Mouse (Mus musculus) thymus, postnatal 36 days (tissue): ENCODE measurements at regions not wholly inside any gene's neighbourhood (a gene's known extent, or its start where the extent isn't known, plus 50 kb on each side); places are given as distances from the start of the nearest gene placed in this dataset.

Experiments
- DNase-seq, 2 experiments: peaks; one replicate each; pipeline ENCODE4 v3.0.0; 2022; ENCODE audit warnings: mixed read lengths in 2 of 2

GRCm38 (mm10) chr13:37664116-37664515 lies 114.1 kb upstream of the Rreb1 start:
- DNase-seq = no peak

GRCm38 (mm10) chr13:37666207-37667003 lies 111.8 kb upstream of the Rreb1 start:
- no peak for DNase-seq

- DNase-seq = no peak
Measured at GRCm38 (mm10) chr13:37667386-37667785, 110.8 kb upstream of the Rreb1 start.

- DNase-seq = no peak
Measured at GRCm38 (mm10) chr13:37667871-37668270, 110.3 kb upstream of the Rreb1 start.

- DNase-seq = no peak
Measured at GRCm38 (mm10) chr13:37671109-37671508, 107.1 kb upstream of the Rreb1 start.

- DNase-seq = peak in 1 of 2 experiments; percentile 18
Measured at GRCm38 (mm10) chr13:37674676-37675350, 103.4 kb upstream of the Rreb1 start.

GRCm38 (mm10) chr13:37675718-37676117 lies 102.5 kb upstream of the Rreb1 start:
- DNase-seq = peak in 1 of 2 experiments; percentile 10

- no peak for DNase-seq
Measured at GRCm38 (mm10) chr13:37676912-37677311, 101.3 kb upstream of the Rreb1 start.

GRCm38 (mm10) chr13:37678251-37678650 lies 99.9 kb upstream of the Rreb1 start:
- no peak for DNase-seq

GRCm38 (mm10) chr13:37678772-37679171 lies 99.4 kb upstream of the Rreb1 start:
- no peak for DNase-seq

GRCm38 (mm10) chr13:37680837-37681619 lies 97.2 kb upstream of the Rreb1 start:
- no peak for DNase-seq

GRCm38 (mm10) chr13:37683045-37683679 lies 95.0 kb upstream of the Rreb1 start:
- DNase-seq = no peak

GRCm38 (mm10) chr13:37685617-37686016 lies 92.6 kb upstream of the Rreb1 start:
- DNase-seq = no peak

- no peak for DNase-seq
Measured at GRCm38 (mm10) chr13:37686109-37686508, 92.1 kb upstream of the Rreb1 start.

- no peak for DNase-seq
Measured at GRCm38 (mm10) chr13:37689127-37689777, 88.9 kb upstream of the Rreb1 start.

- peak; percentile 54 to 76 for DNase-seq
Measured at GRCm38 (mm10) chr13:37691855-37692445, 86.2 kb upstream of the Rreb1 start.

- DNase-seq = no peak
Measured at GRCm38 (mm10) chr13:37693617-37694016, 84.6 kb upstream of the Rreb1 start.

- DNase-seq = no peak
Measured at GRCm38 (mm10) chr13:37704475-37704874, 73.7 kb upstream of the Rreb1 start.

- no peak for DNase-seq
Measured at GRCm38 (mm10) chr13:37705482-37705881, 72.7 kb upstream of the Rreb1 start.

GRCm38 (mm10) chr13:37710913-37711312 lies 67.3 kb upstream of the Rreb1 start:
- DNase-seq = no peak

- no peak for DNase-seq
Measured at GRCm38 (mm10) chr13:37712908-37713496, 65.2 kb upstream of the Rreb1 start.
